Mouse (Mus musculus) embryonic facial prominence, embryonic 11.5 days (tissue): ENCODE results near the gene Ikbke. TPM values are rescaled to one million over a fixed set of nuclear protein-coding genes. Genes with fewer than 3 reads are reported as not detected.

ENCODE experiments used
- ATAC-seq: fragments of 200-750 bp; cut with Nextera tagmentation; replicated peaks from 2 replicates; pipeline ENCODE4 v1.8.0; 2017; ENCODE audit warnings: low read depth; ENCODE audit not compliant: insufficient number of reproducible peaks, low FRiP score, low TSS enrichment
- DNase-seq: peaks from one replicate; pipeline ENCODE4 v3.0.0-alpha.2; 2015; ENCODE audit warnings: low spot score
- H3K27ac ChIP-seq: fragments of 300-500 bp; sonication (generic); replicated peaks from 2 replicates; pipeline ENCODE4 v1.5.1; 2014; ENCODE audit warnings: mild to moderate bottlenecking, low read depth, low read length, control low read depth
- H3K27me3 ChIP-seq: fragments of 300-500 bp; sonication (generic); 2 replicates; pipeline ENCODE4 v1.6.1; 2014; ENCODE audit warnings: mild to moderate bottlenecking, low read length, moderate library complexity, mixed read lengths; ENCODE audit not compliant: control insufficient read depth, insufficient read depth
- H3K36me3 ChIP-seq: fragments of 300-500 bp; sonication (generic); replicated peaks from 2 replicates; pipeline ENCODE4 v1.6.1; 2014; ENCODE audit warnings: low read depth, mild to moderate bottlenecking, low read length, moderate library complexity, mixed read lengths; ENCODE audit not compliant: control insufficient read depth, insufficient read depth
- H3K4me1 ChIP-seq: fragments of 300-500 bp; sonication (generic); 2 replicates; pipeline ENCODE4 v1.6.1; 2014; ENCODE audit warnings: low read length, mixed read lengths; ENCODE audit not compliant: control insufficient read depth, insufficient read depth
- H3K4me2 ChIP-seq: fragments of 300-500 bp; sonication (generic); 2 replicates; pipeline ENCODE4 v1.6.1; 2014; ENCODE audit warnings: low read depth, mild to moderate bottlenecking, control low read depth, low read length, moderate library complexity
- H3K4me3 ChIP-seq: fragments of 300-500 bp; sonication (generic); 2 replicates; pipeline ENCODE4 v1.5.1; 2014; ENCODE audit warnings: low read depth, low read length, control low read depth
- H3K9ac ChIP-seq: fragments of 300-500 bp; sonication (generic); replicated peaks from 2 replicates; pipeline ENCODE4 v1.6.1; 2014; ENCODE audit warnings: mild to moderate bottlenecking, control low read depth, low read length
- H3K9me3 ChIP-seq: fragments of 300-500 bp; sonication (generic); replicated peaks from 2 replicates; pipeline ENCODE4 v1.6.1; 2016; ENCODE audit warnings: mild to moderate bottlenecking, low read length, inconsistent platforms, mixed read lengths; ENCODE audit not compliant: control insufficient read depth
- WGBS: fragments of 180-500 bp; shearing (Covaris S2); extraction: QIAGEN DNeasy Blood & Tissue Kit; methylation state at CpG from one replicate; pipeline ENCODE4 v1.1.7; 2014; 5-methylcytosine and 5-hydroxymethylcytosine counted together
- polyA plus RNA-seq: library from polyadenylated mRNA; unstranded; fragments of >200 nt; fragmentation: Nextera tagmentation; extraction: Ambion mirVana; gene quantifications from 2 replicates; pipeline ENCODE4 v1.2.1, GENCODE M21; 2014

Gene Ikbke
- polyA plus RNA-seq, 1 experiment from 2014 or later = 0.49 TPM

- Histone ChIP-seq H3K9me3 (no peaks in the 10 kb centered on the region), H3K27me3 (no peaks in the 10 kb centered on the region), H3K36me3 (no peaks in the 10 kb centered on the region; the same call in 1 of the 2 replicates), H3K4me3 (no peak overlapping the region), H3K9ac (no peak overlapping the region), H3K27ac (no peak overlapping the region), H3K4me2 (no peak overlapping the region), H3K4me1 (no peaks in the 10 kb centered on the region)
- 92% methylated on average over 5 of the region's 5 CpGs for WGBS
- DNase-seq (no peak), ATAC-seq (no peak)
These were observed 30.9 kb upstream of the Ikbke start for GRCm38 (mm10) chr1:131310237-131310818.

- Histone ChIP-seq H3K9me3 (no peaks in the 10 kb centered on the region), H3K4me3 (no peak overlapping the region), H3K27me3 (no peaks in the 10 kb centered on the region), H3K4me2 (no peak overlapping the region), H3K9ac (no peak overlapping the region), H3K36me3 (no peaks in the 10 kb centered on the region), H3K27ac (no peak overlapping the region), H3K4me1 (no peaks in the 10 kb centered on the region)
- DNase-seq (no peak), ATAC-seq (no peak)
- 94% methylated on average over 2 of the region's 2 CpGs for WGBS
These were observed 21.3 kb upstream of the Ikbke start for GRCm38 (mm10) chr1:131300750-131301149.

- no peak overlapping the region for H3K4me2 ChIP-seq
- DNase-seq (no peak), ATAC-seq (no peak)
- no peaks in the 10 kb centered on the region for H3K36me3 ChIP-seq
- no peak overlapping the region for H3K27ac ChIP-seq
- no peak overlapping the region for H3K4me3 ChIP-seq
- no peaks in the 10 kb centered on the region for H3K4me1 ChIP-seq
- H3K9ac ChIP-seq = no peak overlapping the region
- H3K9me3 ChIP-seq = no peaks in the 10 kb centered on the region
- WGBS = 91% methylated on average over 6 of the region's 6 CpGs
- no peaks in the 10 kb centered on the region for H3K27me3 ChIP-seq
These were observed 20.4 kb upstream of the Ikbke start for GRCm38 (mm10) chr1:131299788-131300187.

GRCm38 (mm10) chr1:131299240-131299639 lies 19.8 kb upstream of the Ikbke start:
- no peaks in the 10 kb centered on the region for H3K4me1 ChIP-seq
- no peaks in the 10 kb centered on the region for H3K36me3 ChIP-seq
- no peaks in the 10 kb centered on the region for H3K9me3 ChIP-seq
- H3K4me2 ChIP-seq = no peak overlapping the region
- DNase-seq (no peak), ATAC-seq (no peak)
- no peak overlapping the region for H3K9ac ChIP-seq
- 65% methylated on average over 3 of the region's 3 CpGs for WGBS
- no peak overlapping the region for H3K27ac ChIP-seq
- H3K4me3 ChIP-seq = no peak overlapping the region
- no peaks in the 10 kb centered on the region for H3K27me3 ChIP-seq

- ATAC-seq = no peak
- Histone ChIP-seq H3K4me1 (no peaks in the 10 kb centered on the region), H3K27me3 (no peaks in the 10 kb centered on the region), H3K4me2 (no peak overlapping the region), H3K9me3 (no peaks in the 10 kb centered on the region), H3K27ac (no peak overlapping the region), H3K9ac (no peak overlapping the region), H3K36me3 (no peaks in the 10 kb centered on the region), H3K4me3 (no peak overlapping the region)
- 92% methylated on average over 9 of the region's 9 CpGs for WGBS
- DNase-seq = no peak
These were observed 18.8 kb upstream of the Ikbke start for GRCm38 (mm10) chr1:131298171-131298570.

GRCm38 (mm10) chr1:131296726-131297125 lies 17.3 kb upstream of the Ikbke start:
- no peak overlapping the region for H3K4me3 ChIP-seq
- no peak overlapping the region for H3K4me2 ChIP-seq
- no peaks in the 10 kb centered on the region for H3K4me1 ChIP-seq
- no peaks in the 10 kb centered on the region for H3K27me3 ChIP-seq
- 0 out of 2 replicates have a peak, but pooled peaks cover 2% of the 10 kb centered on the region for H3K36me3 ChIP-seq
- DNase-seq = no peak
- H3K27ac ChIP-seq = no peak overlapping the region
- H3K9ac ChIP-seq = no peak overlapping the region
- no peaks in the 10 kb centered on the region for H3K9me3 ChIP-seq
- no peak for ATAC-seq
- 92% methylated on average over 7 of the region's 7 CpGs for WGBS

GRCm38 (mm10) chr1:131295200-131295599 lies 15.8 kb upstream of the Ikbke start:
- no peak overlapping the region for H3K4me3 ChIP-seq
- H3K4me1 ChIP-seq = no peaks in the 10 kb centered on the region
- 0 out of 2 replicates have a peak, but pooled peaks cover 2% of the 10 kb centered on the region for H3K36me3 ChIP-seq
- H3K9me3 ChIP-seq = no peaks in the 10 kb centered on the region
- DNase-seq (no peak), ATAC-seq (no peak)
- no peaks in the 10 kb centered on the region for H3K27me3 ChIP-seq
- H3K27ac ChIP-seq = no peak overlapping the region
- H3K9ac ChIP-seq = no peak overlapping the region
- WGBS = 81% methylated on average over 8 of the region's 8 CpGs
- no peak overlapping the region for H3K4me2 ChIP-seq

GRCm38 (mm10) chr1:131293922-131294250 lies 14.5 kb upstream of the Ikbke start:
- Histone ChIP-seq H3K27me3 (no peaks in the 10 kb centered on the region), H3K36me3 (peaks cover 2% of the 10 kb centered on the region; the same call in 1 of the 2 replicates)
- 95% methylated on average over 2 of the region's 2 CpGs for WGBS

More at GRCm38 (mm10) chr1:131293922-131294250, 14.5 kb upstream of the Ikbke start:
- Histone ChIP-seq H3K9ac (no peak overlapping the region), H3K4me2 (no peak overlapping the region), H3K27ac (no peak overlapping the region), H3K9me3 (no peaks in the 10 kb centered on the region), H3K4me1 (no peaks in the 10 kb centered on the region), H3K4me3 (no peak overlapping the region)
- DNase-seq = no peak
- no peak for ATAC-seq
